Mouse (Mus musculus): Measurements from ENCODE around the gene Gm20824. TPM values are rescaled to one million over a fixed set of nuclear protein-coding genes. Genes with fewer than 3 reads are reported as not detected.
"Not testable (repeated sequence)": the region's sequence is repeated elsewhere in the genome, so short reads cannot be mapped to it uniquely, and the experiment has no call there.

Gm20824 gene
- not detected in 2 replicates for polyA plus RNA-seq (2015; fragmentation: Nextera tagmentation; extraction: Ambion mirVana)

DNA sequence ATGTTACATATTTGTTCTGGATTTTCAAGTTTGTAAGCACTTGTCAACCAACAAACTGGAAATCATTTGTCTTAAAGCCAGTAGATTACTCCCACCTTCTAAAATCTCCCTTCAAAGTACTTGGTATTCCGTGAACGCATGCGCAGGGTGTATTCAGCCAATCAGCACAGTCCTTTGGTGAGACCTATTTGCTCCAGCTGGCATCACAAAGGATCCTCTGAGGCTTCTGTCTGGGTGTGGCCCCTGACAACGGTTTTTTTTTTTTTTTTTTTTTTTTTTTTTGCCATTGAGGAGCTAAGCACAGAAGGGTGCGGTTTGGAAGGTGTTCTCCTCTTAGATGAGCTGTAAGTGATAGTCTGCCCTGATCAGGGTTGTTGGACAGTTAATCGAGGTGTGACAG is at the start of gene Gm20824:
Gene Gm20824, plus strand, starts transcription at position 301 of the 400 bp plus-strand sequence.
- H3K4me3 ChIP-seq; H3K27me3 ChIP-seq; H3K36me3 ChIP-seq; H3K27ac ChIP-seq (replicated peaks); H3K9me3 ChIP-seq; H3K9ac ChIP-seq; ATAC-seq (ENCODE audit: low FRiP score, low read depth); H3K4me1 ChIP-seq (replicated peaks); H3K4me2 ChIP-seq: not testable (repeated sequence)
- WGBS, result no CpG with 5 or more reads among the region's 6 CpGs

Other genes with a start within 250 kb of the Gm20824 start
- gene Gm20825, start 186.4 kb upstream of the Gm20824 start, polyA plus RNA-seq (2015; fragmentation: Nextera tagmentation; extraction: Ambion mirVana), result not detected in 2 replicates